Mouse (Mus musculus): ENCODE measurements at regions not wholly inside any gene's neighbourhood (a gene's known extent, or its start where the extent isn't known, plus 50 kb on each side); places are given as distances from the start of the nearest gene placed in this dataset.

- DNase-seq, result no peak
Observed at GRCm38 (mm10) chr4:72328282-72329025, 127.7 kb upstream of the Tle1 start.

- DNase-seq, result no peak
Observed at GRCm38 (mm10) chr4:72324913-72325312, 124.2 kb upstream of the Tle1 start.

- no peak for DNase-seq
Observed at GRCm38 (mm10) chr4:72285112-72285675, 84.5 kb upstream of the Tle1 start.

DNA sequence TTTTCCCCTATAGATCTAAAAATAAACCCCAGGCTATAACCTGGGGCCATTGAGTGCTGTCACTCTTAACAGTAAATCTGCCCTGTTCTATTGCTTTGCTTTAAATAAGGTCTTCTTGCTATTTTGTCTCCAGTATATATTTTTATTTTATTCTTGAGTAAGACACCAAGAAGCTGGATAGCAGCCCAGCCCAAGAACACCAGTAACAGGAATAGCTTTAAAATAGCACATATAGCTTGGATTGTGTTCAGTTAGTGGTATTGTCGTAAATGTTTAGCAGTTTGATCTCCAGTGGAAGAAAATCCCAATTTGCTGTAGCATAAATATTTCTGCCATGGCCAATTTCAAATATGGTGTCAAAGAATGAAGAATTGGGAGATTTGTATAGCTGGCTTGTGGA, 49.8 kb upstream of the Tle1 start:
- DNase-seq, result no peak

All from kidney, adult 8-10 months (tissue).